Mouse (Mus musculus): ENCODE data around the gene Sri. TPM values are rescaled to one million over a fixed set of nuclear protein-coding genes. Genes with fewer than 3 reads are reported as not detected.

Sri gene
- total RNA-seq, 2 experiments from 2014 or later, result 93.5 to 102 TPM

- no peak for DNase-seq (ENCODE audit: low spot score in 2 of 2)
- intact Hi-C loops (cut with DNase I), result no loop called here
Measured at GRCm38 (mm10) chr5:8094921-8095320, 49.0 kb downstream of the Sri start.

GRCm38 (mm10) chr5:8095689-8096088, 49.8 kb downstream of the Sri start:
- intact Hi-C loops (cut with DNase I), result no loop called here
- DNase-seq (ENCODE audit: low spot score in 2 of 2), result no peak

- no peak for DNase-seq (ENCODE audit: low spot score in 2 of 2)
- intact Hi-C loops (cut with DNase I), result no loop called here
Measured at GRCm38 (mm10) chr5:8111691-8112090, 65.8 kb downstream of the Sri start.

DNA sequence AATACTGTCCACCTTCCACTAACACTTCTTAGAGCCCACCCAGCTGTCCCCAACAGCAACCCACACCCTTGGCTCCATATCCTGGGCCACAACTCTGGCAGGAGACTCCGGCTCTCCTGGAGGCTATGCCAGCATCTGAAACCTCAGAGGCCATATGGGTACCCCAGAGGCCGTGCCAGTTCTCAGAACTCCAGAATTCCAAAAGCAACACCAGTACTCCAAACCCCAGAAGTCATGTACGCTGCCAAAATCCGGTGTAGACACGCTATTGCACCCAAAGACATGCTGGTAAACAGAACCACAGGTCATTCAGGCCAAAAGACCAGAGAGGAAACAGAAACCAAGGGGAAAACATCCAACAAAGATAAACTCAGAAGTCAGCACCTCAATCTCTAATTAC, 66.4 kb downstream of the Sri start:
- intact Hi-C loops (cut with DNase I), result no loop called here

DNA sequence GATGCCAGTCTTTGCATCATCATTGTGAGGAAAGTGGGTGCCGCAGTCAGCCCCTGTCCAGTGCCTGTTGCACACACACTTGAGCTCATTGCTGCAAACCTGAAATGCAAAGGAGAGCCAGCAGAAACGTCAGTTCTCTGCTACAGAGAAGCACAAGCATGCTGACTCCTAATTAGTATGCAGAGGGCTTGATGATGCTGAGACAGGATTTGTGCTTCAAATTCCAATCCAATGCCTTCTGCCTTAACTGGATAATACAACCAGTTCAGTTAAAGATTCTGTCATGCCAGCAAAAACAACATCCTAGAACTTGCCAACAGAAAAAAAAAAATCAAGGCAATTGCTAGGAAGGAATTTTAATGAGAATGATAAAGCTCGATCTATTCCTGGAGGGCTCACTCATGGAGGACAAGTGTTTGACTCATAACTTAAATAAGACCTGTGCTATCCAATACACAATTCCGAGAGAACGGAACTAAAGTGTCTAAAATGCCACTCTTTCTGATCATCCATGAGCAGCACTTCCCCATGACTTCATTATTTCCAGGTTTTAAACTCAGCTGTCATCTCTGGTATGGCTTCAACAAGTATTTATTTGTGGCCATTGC, 70.8 kb downstream of the Sri start:
- DNase-seq (ENCODE audit: low spot score in 2 of 2), result no peak
- intact Hi-C loops (cut with DNase I), result no loop called here

More for the DNA sequence above, 66.4 kb downstream of the Sri start:
- no peak for DNase-seq (ENCODE audit: low spot score in 2 of 2)

Other genes starting within 250 kb of the Sri start
- gene Steap4, start 85.6 kb upstream of the Sri start, total RNA-seq (2021), result under 1 TPM; 0.15 to 0.16 TPM

Measured in left cerebral cortex, postnatal 36 days (tissue).